Mouse (Mus musculus): ENCODE results near the gene Spag7. TPM values are rescaled to one million over a fixed set of nuclear protein-coding genes. Genes with fewer than 3 reads are reported as not detected.

Spag7 gene
- total RNA-seq, 2 experiments from 2014 or later: 49.8 to 130 TPM

Other genes with a start within 250 kb of the Spag7 start
- 63.2 and 69.8 TPM in 2 replicates for gene Arrb2, start 236.8 kb downstream of the Spag7 start, total RNA-seq (2014; fragmentation: Nextera tagmentation)
- gene Arrb2, start 236.8 kb downstream of the Spag7 start, total RNA-seq (2017): 41.1 and 74.9 TPM in 2 replicates
- gene Med11, start 217.5 kb downstream of the Spag7 start, total RNA-seq (2014; fragmentation: Nextera tagmentation): 19.7 and 28.5 TPM in 2 replicates
- gene Med11, start 217.5 kb downstream of the Spag7 start, total RNA-seq (2017): 31.5 and 35.8 TPM in 2 replicates
- not detected in 2 replicates for gene Zmynd15, start 210.0 kb downstream of the Spag7 start, total RNA-seq (2014; fragmentation: Nextera tagmentation)
- gene Zmynd15, start 210.0 kb downstream of the Spag7 start, total RNA-seq (2017): not detected in 2 replicates
- not detected in 2 replicates for gene Cxcl16, start 209.4 kb downstream of the Spag7 start, total RNA-seq (2014; fragmentation: Nextera tagmentation)
- 0.22 TPM in 1 of 2 replicates, not detected in the other for gene Cxcl16, start 209.4 kb downstream of the Spag7 start, total RNA-seq (2017)
- gene Tm4sf5, start 164.2 kb downstream of the Spag7 start, total RNA-seq (2014; fragmentation: Nextera tagmentation): not detected in 2 replicates
- gene Tm4sf5, start 164.2 kb downstream of the Spag7 start, total RNA-seq (2017): not detected in 2 replicates
- gene Vmo1, start 154.8 kb downstream of the Spag7 start, total RNA-seq (2014; fragmentation: Nextera tagmentation): not detected in 2 replicates
- not detected in 2 replicates for gene Vmo1, start 154.8 kb downstream of the Spag7 start, total RNA-seq (2017)
- gene Gltpd2, start 150.2 kb downstream of the Spag7 start, total RNA-seq (2014; fragmentation: Nextera tagmentation): not detected in 2 replicates
- not detected in 2 replicates for gene Gltpd2, start 150.2 kb downstream of the Spag7 start, total RNA-seq (2017)
- gene Psmb6, start 144.0 kb downstream of the Spag7 start, total RNA-seq (2014; fragmentation: Nextera tagmentation): 243 and 281 TPM in 2 replicates
- gene Psmb6, start 144.0 kb downstream of the Spag7 start, total RNA-seq (2017): 290 and 384 TPM in 2 replicates
- gene Gm40193, start 136.5 kb downstream of the Spag7 start, total RNA-seq (2014; fragmentation: Nextera tagmentation): not detected in 2 replicates
- gene Gm40193, start 136.5 kb downstream of the Spag7 start, total RNA-seq (2017): not detected in 2 replicates
- gene Pld2, start 129.4 kb downstream of the Spag7 start, total RNA-seq (2014; fragmentation: Nextera tagmentation): 0.99 and 6.2 TPM in 2 replicates
- gene Pld2, start 129.4 kb downstream of the Spag7 start, total RNA-seq (2017): 0.10 and 0.26 TPM in 2 replicates
- 25.0 and 36.1 TPM in 2 replicates for gene Mink1, start 106.5 kb downstream of the Spag7 start, total RNA-seq (2014; fragmentation: Nextera tagmentation)
- 11.2 and 13.3 TPM in 2 replicates for gene Mink1, start 106.5 kb downstream of the Spag7 start, total RNA-seq (2017)
- 1.2 TPM in 1 of 2 replicates, not detected in the other for gene 4930544D05Rik, start 53.6 kb downstream of the Spag7 start, total RNA-seq (2014; fragmentation: Nextera tagmentation)
- not detected in 2 replicates for gene 4930544D05Rik, start 53.6 kb downstream of the Spag7 start, total RNA-seq (2017)
- gene Chrne, start 50.2 kb downstream of the Spag7 start, total RNA-seq (2014; fragmentation: Nextera tagmentation): not detected in 2 replicates
- gene Chrne, start 50.2 kb downstream of the Spag7 start, total RNA-seq (2017): 0.26 TPM in 1 of 2 replicates, not detected in the other
- not detected in 2 replicates for gene Gp1ba, start 30.3 kb downstream of the Spag7 start, total RNA-seq (2014; fragmentation: Nextera tagmentation)
- not detected in 2 replicates for gene Gp1ba, start 30.3 kb downstream of the Spag7 start, total RNA-seq (2017)
- gene Rnf167, start 22.2 kb downstream of the Spag7 start, total RNA-seq (2014; fragmentation: Nextera tagmentation): 35.4 and 51.1 TPM in 2 replicates
- gene Rnf167, start 22.2 kb downstream of the Spag7 start, total RNA-seq (2017): 32.7 and 34.6 TPM in 2 replicates
- 80.9 and 91.7 TPM in 2 replicates for gene Slc25a11, start 21.9 kb downstream of the Spag7 start, total RNA-seq (2014; fragmentation: Nextera tagmentation)
- gene Slc25a11, start 21.9 kb downstream of the Spag7 start, total RNA-seq (2017): 63.3 and 67.7 TPM in 2 replicates
- 1,205 and 1,364 TPM in 2 replicates for gene Pfn1, start 14.8 kb downstream of the Spag7 start, total RNA-seq (2014; fragmentation: Nextera tagmentation)
- 425 and 461 TPM in 2 replicates for gene Pfn1, start 14.8 kb downstream of the Spag7 start, total RNA-seq (2017)
- 14.9 and 18.9 TPM in 2 replicates for gene Eno3, start 12.2 kb downstream of the Spag7 start, total RNA-seq (2014; fragmentation: Nextera tagmentation)
- gene Eno3, start 12.2 kb downstream of the Spag7 start, total RNA-seq (2017): 4.5 and 5.9 TPM in 2 replicates
- gene Camta2, start 18.7 kb upstream of the Spag7 start, total RNA-seq (2014; fragmentation: Nextera tagmentation): 18.7 and 25.2 TPM in 2 replicates
- gene Camta2, start 18.7 kb upstream of the Spag7 start, total RNA-seq (2017): 1.5 and 3.0 TPM in 2 replicates
- not detected in 2 replicates for gene Inca1, start 30.7 kb upstream of the Spag7 start, total RNA-seq (2014; fragmentation: Nextera tagmentation)
- gene Inca1, start 30.7 kb upstream of the Spag7 start, total RNA-seq (2017): not detected in 2 replicates
- gene Kif1c, start 31.1 kb upstream of the Spag7 start, total RNA-seq (2014; fragmentation: Nextera tagmentation): 3.6 and 8.3 TPM in 2 replicates
- 4.5 and 5.7 TPM in 2 replicates for gene Kif1c, start 31.1 kb upstream of the Spag7 start, total RNA-seq (2017)
- gene Zfp3, start 94.8 kb upstream of the Spag7 start, total RNA-seq (2014; fragmentation: Nextera tagmentation): 0.45 and 2.1 TPM in 2 replicates
- 0.26 and 1.0 TPM in 2 replicates for gene Zfp3, start 94.8 kb upstream of the Spag7 start, total RNA-seq (2017)
- gene Scimp, start 143.2 kb upstream of the Spag7 start, total RNA-seq (2014; fragmentation: Nextera tagmentation): not detected in 2 replicates
- not detected in 2 replicates for gene Scimp, start 143.2 kb upstream of the Spag7 start, total RNA-seq (2017)
- gene Rabep1, start 175.4 kb upstream of the Spag7 start, total RNA-seq (2014; fragmentation: Nextera tagmentation): 20.4 and 22.5 TPM in 2 replicates
- gene Rabep1, start 175.4 kb upstream of the Spag7 start, total RNA-seq (2017): 32.1 and 36.9 TPM in 2 replicates

All from granulocyte monocyte progenitor cell, adult 5-6 weeks (primary cell).